Mouse (Mus musculus) spleen, adult 2 months (tissue): Measurements from ENCODE around the gene Ppp1r16b. TPM values are rescaled to one million over a fixed set of nuclear protein-coding genes. Genes with fewer than 3 reads are reported as not detected.

Experiments used
- DNase-seq, 2 experiments: peaks; one replicate each; pipeline versions ENCODE4 v3.0.0 to v3.0.0-alpha.2; 2012 to 2021; ENCODE audit warnings: low spot score in 2 of 2, low read depth in 1 of 2
- H3K27ac ChIP-seq: fragments of 200-500 bp; 2 replicates; pipeline ENCODE4 v1.5.1; 2012; ENCODE audit warnings: low read length, inconsistent platforms; ENCODE audit not compliant: insufficient read depth
- H3K27me3 ChIP-seq: fragments of 200-500 bp; 2 replicates; pipeline ENCODE4 v1.6.1; 2012; ENCODE audit warnings: mild to moderate bottlenecking, moderate library complexity, low read length, inconsistent platforms; ENCODE audit not compliant: control insufficient read depth, insufficient read depth
- H3K36me3 ChIP-seq: fragments of 200-500 bp; 2 replicates; pipeline ENCODE4 v1.6.1; 2012; ENCODE audit warnings: mild to moderate bottlenecking, low read length, inconsistent platforms; ENCODE audit not compliant: control insufficient read depth, insufficient read depth
- H3K4me1 ChIP-seq: fragments of 200-500 bp; 2 replicates; pipeline ENCODE4 v1.6.1; 2011; ENCODE audit warnings: inconsistent platforms; ENCODE audit not compliant: control insufficient read depth, insufficient read depth, insufficient read length
- H3K4me3 ChIP-seq: fragments of 200-500 bp; 2 replicates; pipeline ENCODE4 v1.5.1; 2011; ENCODE audit warnings: mild to moderate bottlenecking, inconsistent platforms; ENCODE audit not compliant: insufficient read depth, insufficient read length; ENCODE audit errors: extremely low read depth
- CTCF ChIP-seq: fragments of 200-500 bp; IDR thresholded peaks from 2 replicates; pipeline ENCODE4 v1.5.1; 2011; ENCODE audit warnings: mild to moderate bottlenecking, inconsistent platforms; ENCODE audit not compliant: insufficient read depth, insufficient read length, insufficient replicate concordance; ENCODE audit errors: extremely low read depth
- POLR2A ChIP-seq: fragments of 200-500 bp; IDR thresholded peaks from 2 replicates; pipeline ENCODE4 v1.6.1; 2011; ENCODE audit warnings: low read depth, low read length, inconsistent platforms
- WGBS: fragments of 180-500 bp; shearing (Covaris S2); methylation state at CpG from one replicate; pipeline ENCODE4 v1.1.7; 2018; 5-methylcytosine and 5-hydroxymethylcytosine counted together
- polyA plus RNA-seq: library from polyadenylated mRNA; depleted of rRNA; stranded (reverse); fragments of >200 nt; gene quantifications from 2 replicates; pipeline ENCODE4 v1.2.3, GENCODE M21; 2012

Ppp1r16b gene
- polyA plus RNA-seq, 1 experiment, result 17.6 TPM

- Histone ChIP-seq H3K27me3 (no peaks in the 10 kb centered on the region), H3K4me1 (peaks cover 21% of the 10 kb centered on the region), H3K36me3 (peaks cover 23% of the 10 kb centered on the region), H3K27ac (peak overlapping the region; percentile 90), H3K4me3 (no peak overlapping the region)
- peak; percentile 30 to 57 for DNase-seq
- WGBS, result 63% methylated on average over 17 of the region's 17 CpGs
- TF ChIP-seq CTCF (no peak), POLR2A (no peak)
Measured at GRCm38 (mm10) chr2:158700535-158701256, 35.5 kb downstream of the Ppp1r16b start.

GRCm38 (mm10) chr2:158701505-158701904 lies 36.3 kb downstream of the Ppp1r16b start:
- no peaks in the 10 kb centered on the region for H3K27me3 ChIP-seq
- no peak for TF ChIP-seq CTCF
- no peak for TF ChIP-seq POLR2A
- 82% methylated on average over 9 of the region's 9 CpGs for WGBS
- H3K27ac ChIP-seq, result peak overlapping the region; percentile 50
- DNase-seq, result no peak
- peaks cover 29% of the 10 kb centered on the region for H3K4me1 ChIP-seq
- H3K36me3 ChIP-seq, result peaks cover 17% of the 10 kb centered on the region
- no peak overlapping the region for H3K4me3 ChIP-seq

GRCm38 (mm10) chr2:158702176-158702575 lies 37.0 kb downstream of the Ppp1r16b start:
- Histone ChIP-seq H3K4me3 (no peak overlapping the region), H3K27ac (peak overlapping the region; percentile 50), H3K27me3 (no peaks in the 10 kb centered on the region), H3K4me1 (peaks cover 34% of the 10 kb centered on the region), H3K36me3 (peaks cover 14% of the 10 kb centered on the region)
- WGBS, result 48% methylated on average over 5 of the region's 5 CpGs
- no peak for TF ChIP-seq POLR2A
- TF ChIP-seq CTCF, result no peak
- no peak for DNase-seq

GRCm38 (mm10) chr2:158704720-158705119 lies 39.5 kb downstream of the Ppp1r16b start:
- 76% methylated on average over 3 of the region's 3 CpGs for WGBS
- no peak for DNase-seq

GRCm38 (mm10) chr2:158705529-158705928 lies 40.3 kb downstream of the Ppp1r16b start:
- peaks cover 8% of the 10 kb centered on the region for H3K36me3 ChIP-seq
- peaks cover 42% of the 10 kb centered on the region; the same call in 1 of the 2 replicates for H3K4me1 ChIP-seq
- no peaks in the 10 kb centered on the region for H3K27me3 ChIP-seq
- no peak overlapping the region for H3K4me3 ChIP-seq
- TF ChIP-seq POLR2A (no peak), CTCF (no peak)
- whole genome bisulfite sequencing, result 68% methylated on average over 6 of the region's 6 CpGs
- no peak for DNase-seq
- H3K27ac ChIP-seq, result peak overlapping the region; percentile 71

More at GRCm38 (mm10) chr2:158704720-158705119, 39.5 kb downstream of the Ppp1r16b start:
- Histone ChIP-seq H3K4me3 (no peak overlapping the region), H3K27ac (no peak overlapping the region), H3K27me3 (no peaks in the 10 kb centered on the region), H3K4me1 (peaks cover 50% of the 10 kb centered on the region), H3K36me3 (peaks cover 10% of the 10 kb centered on the region)
- TF ChIP-seq POLR2A (no peak), CTCF (no peak)

- DNase-seq, result peak; percentile 37 to 45
- TF ChIP-seq POLR2A, result no peak
- no peak for TF ChIP-seq CTCF
- Histone ChIP-seq H3K27ac (peak overlapping the region; percentile 71), H3K27me3 (no peaks in the 10 kb centered on the region), H3K36me3 (peaks cover 8% of the 10 kb centered on the region), H3K4me3 (peak overlapping the region; percentile 16; the same call in 1 of the 2 replicates), H3K4me1 (peaks cover 31% of the 10 kb centered on the region; the same call in 1 of the 2 replicates)
- 30% methylated on average over 10 of the region's 10 CpGs for WGBS
Measured at GRCm38 (mm10) chr2:158706704-158707408, 41.7 kb downstream of the Ppp1r16b start.
